Mouse (Mus musculus) frontal cortex, adult 2 months (tissue): ENCODE results near the gene Snx18. TPM values are rescaled to one million over a fixed set of nuclear protein-coding genes. Genes with fewer than 3 reads are reported as not detected.

ENCODE experiments used
- DNase-seq, 2 experiments: peaks; one replicate each; pipeline ENCODE4 v3.0.0; 2022; ENCODE audit warnings: low spot score in 1 of 2; ENCODE audit errors: extremely low spot score in 1 of 2
- polyA plus RNA-seq: library from polyadenylated mRNA; depleted of rRNA; stranded (reverse); fragments of >200 nt; gene quantifications from 2 replicates; pipeline ENCODE4 v1.2.3, GENCODE M21; 2012; rRNA removed

Snx18 gene
- 17.5 and 19.5 TPM in 2 replicates for polyA plus RNA-seq

DNA sequence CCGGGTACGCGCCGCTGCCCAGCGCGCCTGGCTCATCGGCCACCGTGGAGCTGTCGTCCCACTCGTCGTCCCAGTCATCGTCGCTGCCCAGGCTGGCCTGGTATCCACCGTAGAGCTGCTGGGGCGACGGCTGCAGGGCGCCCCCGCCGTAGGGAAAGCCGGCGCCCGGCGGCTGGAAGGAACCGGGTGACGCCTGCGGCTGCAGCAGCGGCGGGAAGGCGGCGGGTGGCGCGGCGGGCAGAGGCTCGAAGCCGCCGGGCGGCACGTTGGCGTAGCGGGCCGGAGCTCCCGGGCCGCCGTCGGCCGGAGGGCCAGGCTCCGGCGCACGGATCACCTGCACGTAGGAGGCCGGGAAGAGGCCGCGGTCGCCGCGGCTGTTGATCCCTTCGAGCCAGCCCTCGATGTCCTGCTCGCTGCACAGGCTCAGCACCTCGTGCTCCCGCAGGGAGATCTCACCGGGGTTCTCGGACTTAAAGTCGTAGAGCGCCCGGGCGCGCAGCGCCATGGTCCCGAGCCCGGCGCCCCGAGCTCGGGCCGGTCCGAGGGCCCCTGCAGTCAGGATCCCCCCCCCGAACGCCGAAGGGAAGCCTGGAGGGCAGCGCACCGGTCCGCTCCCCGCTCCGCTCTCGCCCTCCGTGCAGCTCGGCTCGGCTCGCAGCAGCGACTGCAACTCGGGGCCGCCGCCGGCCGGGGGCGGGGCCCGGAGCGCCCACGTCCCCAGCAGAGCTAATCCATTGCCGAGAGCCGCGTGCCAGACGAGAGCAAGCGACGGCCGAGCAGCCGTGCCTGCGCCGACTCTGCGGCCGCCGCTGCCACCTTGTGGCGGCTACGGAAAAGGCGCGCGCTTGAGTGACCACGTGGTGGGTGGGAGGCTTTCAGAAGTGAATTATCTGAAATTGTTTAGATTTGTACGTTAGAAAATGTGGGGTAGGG, at the start of gene Snx18:
TSS of gene Snx18 (minus strand) at position 674 of the 933 bp plus-strand sequence.
- DNase-seq, result peak; percentile 76 to 93

DNA sequence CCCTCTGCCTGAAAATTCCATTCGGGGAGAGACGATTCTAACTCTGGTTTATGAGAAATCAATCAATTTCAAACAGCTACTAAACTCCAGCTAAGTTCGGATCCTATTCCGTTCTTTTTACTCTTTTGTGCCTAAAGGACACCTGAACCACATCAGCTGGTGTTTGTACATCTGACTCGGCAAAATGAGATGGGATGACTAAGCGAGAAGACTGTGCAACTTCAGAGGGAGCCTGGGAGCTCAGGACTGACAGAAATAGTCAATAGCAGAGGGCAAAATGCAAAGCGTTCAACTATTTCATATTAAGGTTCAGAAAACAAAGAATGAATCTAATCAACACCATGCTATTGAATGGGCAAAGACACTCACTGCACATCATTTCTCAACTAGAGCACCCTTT, 45.5 kb upstream of the Snx18 start:
- DNase-seq, result no peak

GRCm38 (mm10) chr13:113663151-113663779, 44.9 kb upstream of the Snx18 start, which contains the start of gene Hspb3:
Hspb3 (minus strand) TSS chr13:113663676.
- DNase-seq, result peak in 1 of 2 experiments; percentile 61

DNA sequence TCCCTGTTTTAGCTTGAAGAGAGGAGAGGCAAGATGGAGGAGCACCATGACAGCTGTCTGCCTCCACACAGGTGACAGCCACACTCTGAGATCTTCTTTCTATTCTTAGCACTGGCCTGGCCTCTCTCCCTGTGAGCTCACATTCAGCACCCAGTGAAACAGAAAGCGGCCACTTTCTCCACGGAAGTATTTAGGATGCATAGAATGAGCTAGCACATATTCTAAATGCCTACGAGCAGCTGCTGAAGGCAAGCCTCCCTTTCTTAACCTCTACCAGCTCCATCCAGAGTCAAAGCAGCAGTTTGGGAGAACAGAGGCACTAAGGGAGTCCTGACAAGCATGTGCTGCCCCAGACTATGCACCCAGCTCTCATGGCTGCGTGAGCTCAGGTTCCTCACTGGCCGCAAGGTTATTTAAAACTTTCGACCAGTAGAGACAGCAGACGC, 43.5 kb upstream of the Snx18 start:
- peak in 1 of 2 experiments; percentile 45 for DNase-seq

DNA sequence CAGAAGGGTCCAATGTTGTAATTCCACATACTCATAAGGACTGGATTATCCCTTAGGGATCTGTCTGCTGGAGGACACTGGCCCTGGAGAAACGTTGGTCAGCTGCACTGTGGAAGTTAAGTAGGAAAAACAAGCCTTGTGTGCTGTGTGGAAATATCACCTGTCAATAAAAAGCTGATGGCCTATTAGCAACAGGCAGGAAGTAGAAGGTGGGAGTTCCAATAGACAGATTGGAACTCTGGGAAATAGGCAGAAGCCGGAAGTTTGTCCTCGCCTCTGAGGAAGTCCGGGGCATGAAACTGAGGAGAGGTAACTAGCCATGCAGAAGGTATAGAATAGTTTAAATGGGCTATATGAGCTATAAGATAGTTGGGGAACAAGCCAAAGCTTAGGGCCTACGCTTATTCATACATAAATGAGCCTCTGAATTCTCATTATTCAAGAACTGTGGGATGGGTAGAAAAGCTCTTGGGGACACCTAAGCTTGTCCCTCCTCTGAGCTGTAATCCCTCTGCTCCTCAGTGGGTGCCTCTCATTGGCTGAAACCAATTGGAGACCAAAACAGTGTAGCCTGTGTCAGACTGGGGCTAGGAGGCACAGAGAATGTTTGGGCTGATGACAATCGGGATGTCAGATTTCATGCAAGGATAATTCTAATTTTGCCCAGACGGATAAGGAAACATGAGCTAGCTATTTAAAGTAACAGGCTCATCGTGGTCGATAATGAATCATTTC, 42.4 kb upstream of the Snx18 start:
- peak in 1 of 2 experiments; percentile 40 for DNase-seq

DNA sequence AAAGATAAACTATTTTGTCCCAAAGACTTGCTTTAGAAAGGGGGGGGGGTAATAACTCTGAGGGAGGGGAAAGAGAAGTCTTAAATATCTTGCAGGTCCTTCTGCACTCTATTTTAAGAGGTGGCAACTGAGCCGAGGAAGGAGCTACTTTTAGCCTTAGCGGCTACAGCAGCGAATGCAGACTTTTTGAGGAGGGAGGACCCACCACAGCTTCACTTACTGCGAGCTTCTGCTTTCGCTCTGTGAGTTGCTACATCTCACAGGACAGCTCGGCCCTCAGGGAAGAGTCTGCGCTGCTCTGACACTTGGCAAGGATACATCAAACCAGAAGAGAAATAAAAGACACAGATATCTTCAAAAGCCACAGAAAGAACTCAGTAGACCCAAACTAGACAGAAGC, 38.8 kb upstream of the Snx18 start:
- DNase-seq, result peak in 1 of 2 experiments; percentile 41

GRCm38 (mm10) chr13:113656639-113657038, 38.3 kb upstream of the Snx18 start:
- no peak for DNase-seq

- DNase-seq, result no peak
Measured at GRCm38 (mm10) chr13:113655511-113655910, 37.1 kb upstream of the Snx18 start.

DNA sequence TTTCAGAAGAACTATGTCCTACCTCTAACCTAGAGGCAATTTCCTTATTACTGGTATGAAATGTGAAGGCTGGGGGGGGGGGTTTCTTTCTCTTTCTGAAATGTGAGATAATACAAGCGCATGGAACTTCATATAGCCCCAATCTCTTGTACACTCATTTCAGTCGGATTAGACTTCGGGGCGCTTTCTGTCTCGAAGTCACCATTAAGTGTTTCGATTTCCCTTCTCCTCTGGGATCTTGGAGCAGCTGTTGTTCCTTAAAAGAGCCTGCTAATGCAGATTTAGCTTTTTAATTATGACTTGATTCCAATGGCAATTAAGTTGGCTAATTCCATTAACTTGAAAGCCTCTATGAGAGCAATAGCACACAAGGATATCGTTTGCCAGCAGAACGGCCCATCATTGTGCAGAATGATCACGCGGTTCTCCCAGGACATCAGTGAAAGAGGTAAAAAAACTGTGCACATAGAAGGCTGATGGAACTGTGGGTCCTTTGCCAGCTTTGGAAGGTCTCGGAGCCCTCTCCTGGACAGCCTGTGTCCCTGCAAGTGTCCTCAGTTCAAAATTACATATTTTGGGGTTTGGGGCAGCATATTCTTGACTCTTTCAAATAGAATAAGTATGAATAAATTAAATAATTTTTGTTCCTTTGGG, 22.7 kb upstream of the Snx18 start:
- DNase-seq, result no peak

DNA sequence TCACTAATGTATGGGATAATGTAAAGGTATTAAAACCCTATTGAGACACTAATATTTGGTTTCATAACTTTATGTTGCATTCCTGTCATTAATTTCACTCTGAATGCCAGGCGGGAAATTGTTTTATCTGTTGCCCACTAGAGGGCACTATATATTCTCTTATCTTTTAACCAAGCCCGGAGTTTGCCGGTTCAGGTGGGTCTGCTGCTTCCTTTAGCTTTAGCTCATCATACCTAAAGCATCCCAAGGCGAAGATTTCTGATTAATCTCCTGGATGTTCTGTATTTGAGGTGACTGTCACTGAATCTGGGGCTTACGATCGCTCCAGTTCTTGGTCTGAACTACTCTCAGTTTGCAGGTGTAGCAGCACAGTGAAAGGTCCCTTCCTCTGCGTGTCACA, 20.6 kb upstream of the Snx18 start:
- peak in 1 of 2 experiments; percentile 69 for DNase-seq

GRCm38 (mm10) chr13:113635799-113636222, 17.4 kb upstream of the Snx18 start:
- no peak for DNase-seq

GRCm38 (mm10) chr13:113634732-113635481, 16.5 kb upstream of the Snx18 start:
- no peak for DNase-seq

- no peak for DNase-seq
Measured at GRCm38 (mm10) chr13:113632506-113632905, 14.1 kb upstream of the Snx18 start.

GRCm38 (mm10) chr13:113627601-113628000, 9.2 kb upstream of the Snx18 start:
- DNase-seq, result no peak

DNA sequence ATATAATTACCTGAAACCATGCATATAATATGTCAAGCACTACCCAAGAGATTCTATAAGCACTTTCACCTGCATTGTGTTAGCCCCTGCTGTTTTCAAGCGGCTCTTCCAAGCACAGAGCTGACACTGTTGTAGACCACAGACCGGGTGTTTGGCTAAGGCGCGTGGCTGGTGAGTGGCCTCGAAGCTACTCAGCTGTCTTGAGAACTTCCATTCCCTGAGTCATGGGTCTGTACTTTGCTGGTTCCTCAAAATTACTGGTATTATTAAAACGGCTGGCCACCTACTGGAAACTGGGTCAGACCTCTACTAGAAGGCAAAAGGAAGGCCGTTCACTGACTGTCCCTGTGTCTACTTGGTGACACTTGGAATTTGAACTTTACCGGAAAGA, 4.5 kb upstream of the Snx18 start:
- no peak for DNase-seq

- no peak for DNase-seq
Measured at GRCm38 (mm10) chr13:113622122-113622864, 3.9 kb upstream of the Snx18 start.

- DNase-seq, result no peak
Measured at GRCm38 (mm10) chr13:113619003-113619402, 639 bp upstream of the Snx18 start.

- no peak for DNase-seq
Measured at GRCm38 (mm10) chr13:113617338-113617890, 950 bp downstream of the Snx18 start.
